ENCODE assay signal across 23 mouse cellular contexts in genomic region chr16:97366141-97366540, GRCm38 (mm10). TPM values are rescaled to one million over a fixed set of nuclear protein-coding genes. Genes with fewer than 3 reads are reported as not detected.
DNase-seq lines count a peak whose midpoint lies in the region; ATAC-seq and TF ChIP-seq lines count a peak whose summit lies in the region.
"Had no signal": no experiment of that assay in that cellular context is flagged by ENCODE, and none has a peak within 500 bp of the region (broad histone marks: within the 10 kb centered on the region; RNA-seq: fewer than 3 reads in every experiment).

No protein-coding gene starts in this region.

- no peaks in the 10 kb centered on the region for H3K36me3 ChIP-seq in kidney, embryonic 15.5 days
- H3K36me3 ChIP-seq in intestine, postnatal 0 days (ENCODE audit: control insufficient read depth, insufficient read depth), result no peaks in the 10 kb centered on the region
- H3K36me3 ChIP-seq: embryonic facial prominence, embryonic 10.5 days; embryonic facial prominence, embryonic 13.5 days; forebrain, embryonic 12.5 days; forebrain, embryonic 15.5 days; heart, embryonic 10.5 days; hindbrain, embryonic 12.5 days; hindbrain, embryonic 15.5 days had no signal

- H3K27ac ChIP-seq in kidney, embryonic 15.5 days, result no peak overlapping the region
- no peak overlapping the region for H3K27ac ChIP-seq in intestine, postnatal 0 days (ENCODE audit: low read depth, low read length)
- H3K27ac ChIP-seq: embryonic facial prominence, embryonic 10.5 days; embryonic facial prominence, embryonic 13.5 days; forebrain, embryonic 12.5 days; forebrain, embryonic 15.5 days; heart, adult 2 months; heart, embryonic 10.5 days; hindbrain, embryonic 12.5 days; hindbrain, embryonic 15.5 days had no signal

- 40% methylated on average over 2 of the region's 2 CpGs for WGBS in kidney, embryonic 15.5 days
- WGBS in intestine, postnatal 0 days, result 12% methylated on average over 2 of the region's 2 CpGs

- ATAC-seq in kidney, embryonic 15.5 days (replicated peaks; ENCODE audit: low FRiP score), result no peak
- ATAC-seq in intestine, postnatal 0 days, result peak; percentile 64
- ATAC-seq: CD4-positive, CD25-positive, alpha-beta regulatory T cell, adult 4 months; forebrain, embryonic 15.5 days had no signal

- no peak overlapping the region for H3K9ac ChIP-seq in kidney, embryonic 15.5 days
- no peak overlapping the region for H3K9ac ChIP-seq in intestine, postnatal 0 days (ENCODE audit: low read depth, low read length)
- H3K9ac ChIP-seq: embryonic facial prominence, embryonic 13.5 days; forebrain, embryonic 12.5 days; forebrain, embryonic 15.5 days; hindbrain, embryonic 12.5 days; hindbrain, embryonic 15.5 days had no signal

- peak; percentile 16 to 27 for DNase-seq in kidney, adult 8-10 months
- DNase-seq in kidney, adult 11 months, result no peak
- peak; percentile 15 to 51 for DNase-seq in kidney, postnatal 36 days
- no peak for DNase-seq in ovary, postnatal 14 days (ENCODE audit: low spot score)
- DNase-seq: adrenal gland, adult 2 months; adrenal gland, postnatal 14 days; cerebellum, adult 11-12 months; cerebellum, adult 8-10 months; cerebellum, postnatal 36 days; embryo, embryonic 11 days; gastrocnemius, postnatal 25 days; heart, adult 2 months had no signal

- no peak for TF ChIP-seq CTCF in intestine, postnatal 0 days (IDR thresholded peaks at IDR 0.05; ENCODE audit: low read depth)

- no peaks in the 10 kb centered on the region for H3K4me1 ChIP-seq in kidney, embryonic 15.5 days
- 0 out of 2 replicates have a peak, but pooled peaks cover 3% of the 10 kb centered on the region for H3K4me1 ChIP-seq in intestine, postnatal 0 days (replicated peaks; ENCODE audit: control insufficient read depth, insufficient read depth, low read length)
- H3K4me1 ChIP-seq: embryonic facial prominence, embryonic 10.5 days; embryonic facial prominence, embryonic 13.5 days; forebrain, embryonic 12.5 days; forebrain, embryonic 15.5 days; heart, embryonic 10.5 days; hindbrain, embryonic 12.5 days; hindbrain, embryonic 15.5 days had no signal

- no peak overlapping the region for H3K4me3 ChIP-seq in kidney, embryonic 15.5 days (replicated peaks)
- H3K4me3 ChIP-seq in intestine, postnatal 0 days (ENCODE audit: low read depth, low read length), result no peak overlapping the region
- H3K4me3 ChIP-seq: embryonic facial prominence, embryonic 10.5 days; embryonic facial prominence, embryonic 13.5 days; erythroblast, embryonic 14.5 days; forebrain, embryonic 12.5 days; forebrain, embryonic 15.5 days; heart, adult 2 months; heart, embryonic 10.5 days; hindbrain, embryonic 12.5 days; hindbrain, embryonic 15.5 days had no signal

- no peaks in the 10 kb centered on the region for H3K27me3 ChIP-seq in kidney, embryonic 15.5 days
- no peaks in the 10 kb centered on the region for H3K27me3 ChIP-seq in intestine, postnatal 0 days (replicated peaks; ENCODE audit: control insufficient read depth, insufficient read depth, low read length)
- H3K27me3 ChIP-seq: forebrain, embryonic 12.5 days; forebrain, embryonic 15.5 days; hindbrain, embryonic 15.5 days had no signal

- no peaks in the 10 kb centered on the region for H3K9me3 ChIP-seq in kidney, embryonic 15.5 days (replicated peaks)
- H3K9me3 ChIP-seq in intestine, postnatal 0 days (ENCODE audit: control insufficient read depth), result no peaks in the 10 kb centered on the region
- H3K9me3 ChIP-seq: embryonic facial prominence, embryonic 10.5 days; embryonic facial prominence, embryonic 13.5 days; forebrain, embryonic 12.5 days; forebrain, embryonic 15.5 days; heart, embryonic 10.5 days; hindbrain, embryonic 12.5 days; hindbrain, embryonic 15.5 days had no signal

- no peak overlapping the region for H3K4me2 ChIP-seq in kidney, embryonic 15.5 days
- H3K4me2 ChIP-seq in intestine, postnatal 0 days (replicated peaks; ENCODE audit: low read depth), result no peak overlapping the region
- H3K4me2 ChIP-seq: embryonic facial prominence, embryonic 13.5 days; forebrain, embryonic 12.5 days; forebrain, embryonic 15.5 days; hindbrain, embryonic 12.5 days; hindbrain, embryonic 15.5 days had no signal

RNA-seq across cellular contexts. Expression of gene Bace2, which starts 9.6 kb away (rescaled TPM):
- 7.3 and 9.4 TPM in 2 replicates for polyA plus RNA-seq in kidney, embryonic 15.5 days (2015; fragmentation: Nextera tagmentation; extraction: Ambion mirVana)
- 15.6 and 17.8 TPM in 2 replicates for polyA plus RNA-seq in intestine, postnatal 0 days (2015; fragmentation: Nextera tagmentation; extraction: Ambion mirVana)
- polyA plus RNA-seq: erythroblast, embryonic 14.5 days had no signal

Comparison
In these comparisons a context has a peak if more than half of its experiments do, and no peak if none do; other contexts are left out.
1. DNase-seq: peak in kidney, adult 8-10 months (2 of 2) and kidney, postnatal 36 days (2 of 2); none in kidney, adult 11 months (single experiment) and ovary, postnatal 14 days (single experiment).